Mouse (Mus musculus) activated CD4-positive, CD25-positive, alpha-beta regulatory T cell, adult 9 weeks (primary cell): ENCODE measurements around the gene Nhlh1. TPM values are rescaled to one million over a fixed set of nuclear protein-coding genes. Genes with fewer than 3 reads are reported as not detected.

Experiments
- polyA plus RNA-seq: library from polyadenylated mRNA; unstranded; fragments of 100-300 nt; shearing (Covaris generic); gene quantifications from one replicate; pipeline ENCODE4 v1.2.1, GENCODE M21; 2017

Gene Nhlh1
- polyA plus RNA-seq: not detected

GRCm38 (mm10) chr1:172057491-172057921 is at the start of gene Nhlh1:
TSS of gene Nhlh1 (minus strand) at chr1:172057573.

GRCm38 (mm10) chr1:172082101-172082898 is 24.9 kb upstream of the Nhlh1 start, which contains the start of the genes Copa and Ncstn:
TSS of gene Copa (plus strand) at chr1:172082529.
TSS of gene Ncstn (minus strand) at chr1:172082795.

GRCm38 (mm10) chr1:172028394-172029275 is 28.7 kb downstream of the Nhlh1 start, which contains the start of gene Vangl2:
TSS of gene Vangl2 (minus strand) at chr1:172028444.

Other genes with a start within 250 kb of the Nhlh1 start
- 139 TPM for gene Cd84, start 217.9 kb downstream of the Nhlh1 start, polyA plus RNA-seq
- 0.60 TPM for gene Gm10521, start 161.9 kb downstream of the Nhlh1 start, polyA plus RNA-seq
- 624 TPM for gene Slamf6, start 140.1 kb downstream of the Nhlh1 start, polyA plus RNA-seq
- 2.4 TPM for gene Vangl2, start 29.1 kb downstream of the Nhlh1 start, polyA plus RNA-seq
- 274 TPM for gene Copa, start 25.0 kb upstream of the Nhlh1 start, polyA plus RNA-seq
- gene Ncstn, start 25.2 kb upstream of the Nhlh1 start, polyA plus RNA-seq: 157 TPM
- 58.4 TPM for gene Pex19, start 69.2 kb upstream of the Nhlh1 start, polyA plus RNA-seq
- 165 TPM for gene Dcaf8, start 90.5 kb upstream of the Nhlh1 start, polyA plus RNA-seq
- 75.5 TPM for gene Pea15a, start 149.2 kb upstream of the Nhlh1 start, polyA plus RNA-seq
- not detected for gene Casq1, start 162.3 kb upstream of the Nhlh1 start, polyA plus RNA-seq
- not detected for gene Atp1a4, start 200.8 kb upstream of the Nhlh1 start, polyA plus RNA-seq
- gene Igsf8, start 204.1 kb upstream of the Nhlh1 start, polyA plus RNA-seq: 34.4 TPM
- gene Atp1a2, start 240.5 kb upstream of the Nhlh1 start, polyA plus RNA-seq: 0.98 TPM